Mouse (Mus musculus) testis, adult 2 months (tissue): ENCODE measurements around the gene Duox2.

ENCODE experiments used
- CTCF ChIP-seq: fragments of 200-500 bp; IDR thresholded peaks from 2 replicates; pipeline ENCODE4 v1.5.1; 2012; ENCODE audit warnings: low read depth, mild to moderate bottlenecking, inconsistent platforms, low read length, moderate library complexity; ENCODE audit not compliant: control insufficient read depth, insufficient read depth, insufficient replicate concordance
- POLR2A ChIP-seq: fragments of 200-500 bp; IDR thresholded peaks from 2 replicates; pipeline ENCODE4 v1.6.1; 2012; ENCODE audit warnings: low read depth, mild to moderate bottlenecking, inconsistent platforms, low read length, moderate library complexity; ENCODE audit not compliant: control insufficient read depth

DNA sequence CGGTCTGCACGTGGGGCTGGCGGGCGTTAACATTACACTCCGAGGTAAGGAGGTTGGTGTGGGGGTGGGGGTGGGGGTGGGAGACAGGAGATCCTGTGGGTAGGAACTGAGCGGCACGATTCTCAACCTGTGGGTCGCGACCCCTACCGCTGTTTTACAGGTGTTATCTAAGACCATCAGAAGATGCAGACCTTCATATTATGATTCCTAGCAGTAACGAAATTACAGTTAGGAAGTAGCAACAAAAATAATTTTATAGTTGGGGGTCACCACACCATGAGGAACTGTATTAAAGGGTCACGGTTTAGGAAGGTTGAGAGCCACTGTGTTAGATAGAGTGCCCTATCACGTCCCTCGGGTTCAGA is 2.4 kb upstream of the Duox2 start:
- TF ChIP-seq CTCF (no peak), POLR2A (no peak)
